Mouse (Mus musculus) MEL (cell line): Measurements from ENCODE around the gene Ednrb. TPM values are rescaled to one million over a fixed set of nuclear protein-coding genes. Genes with fewer than 3 reads are reported as not detected.

Source experiments
- DNase-seq: peaks from one replicate; pipeline ENCODE4 v3.0.0; 2011; ENCODE audit warnings: low read depth, low spot score
- H3K27ac ChIP-seq: 2 replicates; pipeline ENCODE4 v1.5.1; 2012; ENCODE audit warnings: low read depth, mild to moderate bottlenecking, control low read depth, low read length, moderate library complexity; ENCODE audit not compliant: control insufficient read depth
- H3K27me3 ChIP-seq, 2 experiments: fragments of 150-350 bp in 1 of 2; sonication (generic) in 1 of 2; 2 replicates each; pipeline ENCODE4 v1.6.1; 2012; ENCODE audit warnings: low read length in 2 of 2, mild to moderate bottlenecking in 2 of 2, improper control_type of control experiment in 1 of 2, moderate library complexity in 1 of 2; ENCODE audit not compliant: insufficient read depth in 2 of 2, control insufficient read depth in 1 of 2
- H3K36me3 ChIP-seq, 2 experiments: 2 replicates each; pipeline ENCODE4 v1.6.1; 2012 to 2014; ENCODE audit warnings: low read length in 2 of 2, improper control_type of control experiment in 1 of 2, inconsistent platforms in 1 of 2, mild to moderate bottlenecking in 1 of 2; ENCODE audit not compliant: insufficient read depth in 2 of 2, control insufficient read depth in 1 of 2
- H3K4me1 ChIP-seq, 2 experiments: fragments of 150-350 bp in 1 of 2; sonication (generic) in 1 of 2; 2 replicates each; pipeline ENCODE4 v1.6.1; 2012; ENCODE audit warnings: low read length in 2 of 2, improper control_type of control experiment in 1 of 2, mild to moderate bottlenecking in 1 of 2; ENCODE audit not compliant: insufficient read depth in 2 of 2, control insufficient read depth in 1 of 2
- H3K4me3 ChIP-seq, 2 experiments: fragments of 150-350 bp in 1 of 2; sonication (generic) in 1 of 2; 2 replicates each; pipeline ENCODE4 v1.5.1; 2012; ENCODE audit warnings: low read depth in 2 of 2, low read length in 2 of 2, mild to moderate bottlenecking in 2 of 2, moderate library complexity in 2 of 2, control low read depth in 1 of 2, improper control_type of control experiment in 1 of 2; ENCODE audit not compliant: control insufficient read depth in 1 of 2, insufficient read depth in 1 of 2
- H3K79me2 ChIP-seq: 2 replicates; pipeline ENCODE4 v1.6.1; 2012; ENCODE audit warnings: mild to moderate bottlenecking, low read length, moderate library complexity; ENCODE audit not compliant: control insufficient read depth, poor library complexity, insufficient read depth
- H3K9ac ChIP-seq: 2 replicates; pipeline ENCODE4 v1.6.1; 2012; ENCODE audit warnings: low read depth, mild to moderate bottlenecking, control low read depth, low read length, moderate library complexity; ENCODE audit not compliant: control insufficient read depth, poor library complexity, severe bottlenecking
- H3K9me3 ChIP-seq: fragments of 150-350 bp; sonication (generic); replicated peaks from 2 replicates; pipeline ENCODE4 v1.6.1; 2012; ENCODE audit warnings: mild to moderate bottlenecking, low read length, improper control_type of control experiment, moderate library complexity; ENCODE audit not compliant: insufficient read depth
- CHD2 ChIP-seq: IDR thresholded peaks from 2 replicates; pipeline ENCODE4 v1.6.1; 2011; ENCODE audit warnings: low read length, improper control_type of control experiment
- CTCF ChIP-seq, 3 experiments: IDR thresholded peaks in 2 of 3; conservative IDR thresholded peaks in 1 of 3; 2 replicates each; pipeline ENCODE4 v1.5.1; 2011 to 2012; ENCODE audit warnings: low read length in 3 of 3, low read depth in 2 of 3, mild to moderate bottlenecking in 2 of 3, improper control_type of control experiment in 1 of 3, inconsistent platforms in 1 of 3, mixed read lengths in 1 of 3, moderate library complexity in 1 of 3; ENCODE audit not compliant: control insufficient read depth in 1 of 3, insufficient read depth in 1 of 3, poor library complexity in 1 of 3, severe bottlenecking in 1 of 3
- E2F4 ChIP-seq: IDR thresholded peaks from 2 replicates; pipeline ENCODE4 v1.6.1; 2011; ENCODE audit warnings: low read depth, low read length, improper control_type of control experiment, borderline replicate concordance
- ELF1 ChIP-seq: IDR thresholded peaks from 2 replicates; pipeline ENCODE4 v1.6.1; 2014; ENCODE audit warnings: low read depth, mild to moderate bottlenecking, inconsistent platforms, low read length, improper control_type of control experiment, moderate library complexity
- EP300 ChIP-seq, 2 experiments: IDR thresholded peaks; 2 replicates each; pipeline ENCODE4 v1.6.1; 2011; ENCODE audit warnings: improper control_type of control experiment in 2 of 2, low read length in 2 of 2, low read depth in 1 of 2, mild to moderate bottlenecking in 1 of 2
- ETS1 ChIP-seq: IDR thresholded peaks from 2 replicates; pipeline ENCODE4 v1.6.1; 2012; ENCODE audit warnings: low read depth, mild to moderate bottlenecking, inconsistent platforms, low read length, improper control_type of control experiment, moderate library complexity
- GABPA ChIP-seq: IDR thresholded peaks from 2 replicates; pipeline ENCODE4 v1.6.1; 2012; ENCODE audit warnings: low read depth, mild to moderate bottlenecking, inconsistent platforms, low read length, improper control_type of control experiment, moderate library complexity
- HCFC1 ChIP-seq: IDR thresholded peaks from 2 replicates; pipeline ENCODE4 v1.6.1; 2012; ENCODE audit warnings: low read depth, mild to moderate bottlenecking, inconsistent platforms, low read length, improper control_type of control experiment, moderate library complexity
- MAFK ChIP-seq: IDR thresholded peaks from 2 replicates; pipeline ENCODE4 v1.6.1; 2011; ENCODE audit warnings: low read depth, mild to moderate bottlenecking, low read length, improper control_type of control experiment, borderline replicate concordance
- MAX ChIP-seq: IDR thresholded peaks from 2 replicates; pipeline ENCODE4 v1.6.1; 2011; ENCODE audit warnings: low read length, improper control_type of control experiment
- MEF2A ChIP-seq: IDR thresholded peaks from 2 replicates; pipeline ENCODE4 v1.6.1; 2014; ENCODE audit warnings: low read depth, mild to moderate bottlenecking, inconsistent platforms, low read length, improper control_type of control experiment; ENCODE audit not compliant: poor library complexity, insufficient replicate concordance, severe bottlenecking; ENCODE audit errors: extremely low read depth
- MYB ChIP-seq: IDR thresholded peaks from 2 replicates; pipeline ENCODE4 v1.6.1; 2011; ENCODE audit warnings: mild to moderate bottlenecking, low read depth, low read length, improper control_type of control experiment
- NRF1 ChIP-seq: IDR thresholded peaks from 2 replicates; pipeline ENCODE4 v1.6.1; 2014; ENCODE audit warnings: low read depth, mild to moderate bottlenecking, inconsistent platforms, low read length, improper control_type of control experiment, moderate library complexity; ENCODE audit not compliant: poor library complexity, insufficient read depth, severe bottlenecking
- POLR2A ChIP-seq, 2 experiments: IDR thresholded peaks; 2 replicates each; pipeline ENCODE4 v1.6.1; 2011 to 2012; ENCODE audit warnings: low read length in 2 of 2, mild to moderate bottlenecking in 2 of 2, control low read depth in 1 of 2, improper control_type of control experiment in 1 of 2, low read depth in 1 of 2, moderate library complexity in 1 of 2; ENCODE audit not compliant: control insufficient read depth in 1 of 2, insufficient read depth in 1 of 2, poor library complexity in 1 of 2
- POLR2AphosphoS2 ChIP-seq: IDR thresholded peaks from 2 replicates; pipeline ENCODE4 v1.6.1; 2011; ENCODE audit warnings: low read length, improper control_type of control experiment
- POLR2AphosphoS5 ChIP-seq: IDR thresholded peaks from 2 replicates; pipeline ENCODE4 v1.6.1; 2012; ENCODE audit warnings: low read depth, borderline replicate concordance, mild to moderate bottlenecking, inconsistent platforms, low read length, moderate library complexity, mixed read lengths
- SMC3 ChIP-seq: IDR thresholded peaks from 2 replicates; pipeline ENCODE4 v1.6.1; 2011; ENCODE audit warnings: low read depth, low read length, improper control_type of control experiment
- TAL1 ChIP-seq: IDR thresholded peaks from 2 replicates; pipeline ENCODE4 v1.6.1; 2012; ENCODE audit warnings: mild to moderate bottlenecking, inconsistent platforms, low read length, moderate library complexity, mixed read lengths
- TBP ChIP-seq: IDR thresholded peaks from 2 replicates; pipeline ENCODE4 v1.8.0; 2011; ENCODE audit warnings: low read depth, low read length, improper control_type of control experiment
- TCF12 ChIP-seq: IDR thresholded peaks from 2 replicates; pipeline ENCODE4 v1.6.1; 2014; ENCODE audit warnings: low read depth, mild to moderate bottlenecking, inconsistent platforms, low read length, improper control_type of control experiment, moderate library complexity
- UBTF ChIP-seq: IDR thresholded peaks from 2 replicates; pipeline ENCODE4 v1.6.1; 2012; ENCODE audit warnings: low read depth, mild to moderate bottlenecking, inconsistent platforms, low read length, improper control_type of control experiment, moderate library complexity, borderline replicate concordance; ENCODE audit not compliant: insufficient read depth
- USF1 ChIP-seq: IDR thresholded peaks from 2 replicates; pipeline ENCODE4 v1.6.1; 2014; ENCODE audit warnings: low read depth, mild to moderate bottlenecking, inconsistent platforms, low read length, improper control_type of control experiment, moderate library complexity
- USF2 ChIP-seq, 2 experiments: IDR thresholded peaks; 2 replicates each; pipeline ENCODE4 v1.6.1; 2011 to 2012; ENCODE audit warnings: improper control_type of control experiment in 2 of 2, low read length in 2 of 2, borderline replicate concordance in 1 of 2, inconsistent platforms in 1 of 2, low read depth in 1 of 2, mild to moderate bottlenecking in 1 of 2; ENCODE audit not compliant: insufficient read depth in 1 of 2
- ZKSCAN1 ChIP-seq: IDR thresholded peaks from 2 replicates; pipeline ENCODE4 v1.6.1; 2012; ENCODE audit warnings: low read depth, mild to moderate bottlenecking, inconsistent platforms, low read length, improper control_type of control experiment, moderate library complexity
- ZMIZ1 ChIP-seq: IDR thresholded peaks from 2 replicates; pipeline ENCODE4 v1.6.1; 2012; ENCODE audit warnings: low read depth, mild to moderate bottlenecking, inconsistent platforms, low read length, improper control_type of control experiment, moderate library complexity
- polyA plus RNA-seq, 2 experiments: library from polyadenylated mRNA; stranded (reverse) in 1 of 2; unstranded in 1 of 2; fragments of >175 nt in 1 of 2; fragments of >200 nt in 1 of 2; gene quantifications; 2 replicates each; pipeline versions ENCODE4 v1.2.1 to v1.2.4; 2012; ENCODE audit warnings: low replicate concordance in 2 of 2, low read depth in 1 of 2; ENCODE audit not compliant: insufficient read length in 2 of 2, insufficient read depth in 1 of 2, missing spikeins in 1 of 2
- total RNA-seq: library from RNA; depleted of rRNA; stranded (reverse); fragments of 300-350 nt; gene quantifications from 2 replicates; pipeline ENCODE4 v1.2.3, GENCODE M21; 2012; rRNA removed

The Ednrb gene
- total RNA-seq (not detected in 2 replicates), polyA plus RNA-seq (not detected)

DNA sequence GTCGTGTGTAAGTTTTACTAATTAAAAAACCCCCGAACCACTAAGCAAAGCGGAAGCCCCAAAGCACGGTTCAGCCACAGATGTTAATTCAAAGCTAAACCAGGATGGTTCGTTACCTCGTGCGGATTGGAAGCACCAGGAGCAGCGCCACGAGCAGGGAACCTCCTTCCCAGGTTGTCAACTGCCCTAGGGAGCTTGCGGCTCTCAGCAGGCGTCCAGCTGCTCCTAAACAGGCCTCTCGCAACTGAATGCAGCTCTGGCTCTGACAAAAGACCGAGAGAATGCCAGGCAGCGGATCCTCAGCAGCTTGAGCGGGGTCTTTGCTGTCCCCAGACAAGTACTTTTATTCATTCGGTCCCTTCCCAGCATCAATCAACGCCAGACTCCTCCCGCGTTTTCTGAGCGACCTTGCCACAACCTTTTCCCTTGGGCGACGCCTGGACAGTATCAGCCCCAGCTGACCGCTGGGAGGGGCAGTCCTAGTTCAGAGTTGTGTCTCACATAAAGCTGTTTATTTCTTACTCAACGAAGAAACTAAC lies at the start of gene Ednrb:
TSS of gene Ednrb (minus strand) at position 392 of the 539 bp plus-strand sequence.
- Histone ChIP-seq H3K4me1 (no peaks in the 10 kb centered on the region), H3K27me3 (no peaks in the 10 kb centered on the region), H3K9ac (no peak within 1 kb of the TSS), H3K9me3 (no peaks in the 10 kb centered on the region), H3K4me3 (no peak within 1 kb of the TSS), H3K36me3 (no peaks in the 10 kb centered on the region), H3K79me2 (no peaks in the 10 kb centered on the region), H3K27ac (no peak within 1 kb of the TSS)
- TF ChIP-seq MAX: no peak
- no peak for TF ChIP-seq HCFC1
- no peak for TF ChIP-seq ZMIZ1
- TF ChIP-seq ZKSCAN1: no peak
- TF ChIP-seq ETS1: no peak
- TF ChIP-seq EP300 (IDR thresholded peaks at IDR 0.05; ENCODE audit: low read depth in 1 of 2, low read length in 2 of 2): no peak
- no peak for TF ChIP-seq CHD2
- TF ChIP-seq NRF1: no peak
- no peak for TF ChIP-seq MEF2A
- no peak for TF ChIP-seq MYB
- TF ChIP-seq USF2 (IDR thresholded peaks at IDR 0.05; ENCODE audit: borderline replicate concordance in 1 of 2, insufficient read depth in 1 of 2, low read depth in 1 of 2, low read length in 2 of 2): no peak
- TF ChIP-seq USF1: no peak
- TF ChIP-seq TBP: no peak
- no peak for TF ChIP-seq POLR2A (IDR thresholded peaks at IDR 0.05; ENCODE audit: control insufficient read depth in 1 of 2, insufficient read depth in 1 of 2, low read depth in 1 of 2, low read length in 2 of 2, poor library complexity in 1 of 2)
- no peak for TF ChIP-seq CTCF (IDR thresholded peaks at IDR 0.05 in 2 of 3, conservative IDR thresholded peaks at IDR 0.05 in 1 of 3; ENCODE audit: control insufficient read depth in 1 of 3, insufficient read depth in 1 of 3, low read depth in 2 of 3, low read length in 3 of 3, poor library complexity in 1 of 3, severe bottlenecking in 1 of 3)
- TF ChIP-seq TCF12: no peak
- TF ChIP-seq GABPA: no peak
- no peak for TF ChIP-seq SMC3
- no peak for TF ChIP-seq E2F4
- DNase-seq: no peak

DNA sequence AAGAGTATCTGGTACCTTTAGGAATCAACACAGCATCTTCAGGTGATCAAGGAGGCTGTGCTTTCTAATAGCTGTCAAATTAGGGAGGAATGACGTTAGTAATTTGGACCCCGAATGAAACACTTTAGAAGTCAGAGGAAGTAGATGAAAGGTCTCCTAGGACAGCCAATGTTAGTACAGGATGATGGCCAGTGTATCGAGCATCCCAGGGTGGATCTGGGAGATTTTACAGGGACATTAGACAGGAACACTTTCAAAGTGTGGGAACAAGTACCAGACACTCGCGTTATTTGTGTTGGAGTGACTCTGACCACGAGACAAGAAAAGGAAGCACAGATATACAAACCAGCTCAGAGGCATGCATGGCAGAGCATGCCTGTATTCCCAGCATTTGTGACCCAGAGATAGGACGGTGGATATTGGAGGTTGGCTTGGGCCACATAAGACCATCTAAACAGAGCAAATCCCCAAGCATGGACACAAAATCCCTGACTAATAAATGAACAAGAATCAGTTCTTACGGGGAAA lies 48.3 kb upstream of the Ednrb start:
- no peaks in the 10 kb centered on the region for H3K36me3 ChIP-seq
- no peaks in the 10 kb centered on the region for H3K27me3 ChIP-seq
- H3K79me2 ChIP-seq: no peaks in the 10 kb centered on the region
- H3K9ac ChIP-seq: no peak overlapping the region
- H3K4me3 ChIP-seq: no peak overlapping the region
- no peak for DNase-seq
- H3K4me1 ChIP-seq: no peaks in the 10 kb centered on the region
- TF ChIP-seq ZKSCAN1: no peak
- TF ChIP-seq USF2 (IDR thresholded peaks at IDR 0.05; ENCODE audit: borderline replicate concordance in 1 of 2, insufficient read depth in 1 of 2, low read depth in 1 of 2, low read length in 2 of 2): no peak
- TF ChIP-seq CHD2: no peak
- no peak for TF ChIP-seq POLR2AphosphoS2
- no peak for TF ChIP-seq TCF12
- no peak for TF ChIP-seq TAL1
- TF ChIP-seq UBTF: no peak
- no peak for TF ChIP-seq ELF1
- no peak for TF ChIP-seq MAFK
- TF ChIP-seq POLR2AphosphoS5: no peak
- no peak overlapping the region for H3K27ac ChIP-seq
- H3K9me3 ChIP-seq: no peaks in the 10 kb centered on the region
